Mouse (Mus musculus) c-Kit-negative CD71-positive TER-119-positive erythroid progenitor cells, embryonic 14.5 days (primary cell): Measurements from ENCODE around the gene Mpl.

Source experiments
- DNase-seq: peaks from one replicate; pipeline ENCODE4 v3.0.0-alpha.2; 2013; ENCODE audit warnings: low read depth, low spot score

Mpl gene

GRCm38 (mm10) chr4:118427768-118428451 lies 29.4 kb downstream of the Mpl start, which contains the start of gene Elovl1:
TSS of gene Elovl1 (plus strand) at chr4:118428093.
- DNase-seq = peak; percentile 65

- no peak for DNase-seq
Measured at GRCm38 (mm10) chr4:118427415-118427767, 29.9 kb downstream of the Mpl start.

- DNase-seq = no peak
Measured at GRCm38 (mm10) chr4:118425374-118425773, 31.9 kb downstream of the Mpl start.

- DNase-seq = peak; percentile 57
Measured at GRCm38 (mm10) chr4:118424541-118425160, 32.7 kb downstream of the Mpl start.

GRCm38 (mm10) chr4:118421384-118421783 lies 35.9 kb downstream of the Mpl start:
- no peak for DNase-seq

GRCm38 (mm10) chr4:118417112-118417797 lies 40.1 kb downstream of the Mpl start:
- no peak for DNase-seq

- DNase-seq = no peak
Measured at GRCm38 (mm10) chr4:118416329-118416728, 41.0 kb downstream of the Mpl start.

GRCm38 (mm10) chr4:118415779-118416178 lies 41.5 kb downstream of the Mpl start:
- no peak for DNase-seq

- no peak for DNase-seq
Measured at GRCm38 (mm10) chr4:118413553-118413952, 43.8 kb downstream of the Mpl start.

- no peak for DNase-seq
Measured at GRCm38 (mm10) chr4:118410871-118411270, 46.4 kb downstream of the Mpl start.

GRCm38 (mm10) chr4:118409142-118409900 lies 48.0 kb downstream of the Mpl start, which contains the start of the genes Szt2 and Med8:
TSS of gene Szt2 (minus strand) at chr4:118409273.
TSS of gene Med8 (plus strand) at chr4:118409337.
- DNase-seq = peak; percentile 89

- no peak for DNase-seq
Measured at GRCm38 (mm10) chr4:118402701-118403100, 54.6 kb downstream of the Mpl start.

GRCm38 (mm10) chr4:118401918-118402317 lies 55.4 kb downstream of the Mpl start:
- no peak for DNase-seq

- no peak for DNase-seq
Measured at GRCm38 (mm10) chr4:118401421-118401820, 55.9 kb downstream of the Mpl start.

GRCm38 (mm10) chr4:118398400-118398799 lies 58.9 kb downstream of the Mpl start:
- no peak for DNase-seq

- DNase-seq = no peak
Measured at GRCm38 (mm10) chr4:118396433-118396832, 60.9 kb downstream of the Mpl start.

- DNase-seq = no peak
Measured at GRCm38 (mm10) chr4:118395289-118395688, 62.0 kb downstream of the Mpl start.

GRCm38 (mm10) chr4:118394505-118394904 lies 62.8 kb downstream of the Mpl start:
- DNase-seq = no peak
